Mouse (Mus musculus) CD4-positive, CD25-positive, alpha-beta regulatory T cell, adult 4 months (primary cell): Measurements from ENCODE around the gene Knstrn. TPM values are rescaled to one million over a fixed set of nuclear protein-coding genes. Genes with fewer than 3 reads are reported as not detected.

Source experiments
- ATAC-seq: one replicate; pipeline ENCODE4 v1.8.0; 2017
- polyA plus RNA-seq, 2 experiments: library from polyadenylated mRNA; unstranded; fragments of 100-300 nt; shearing (Covaris generic); gene quantifications; one replicate each; pipeline ENCODE4 v1.2.1; 2017

The Knstrn gene
- polyA plus RNA-seq, 2 experiments from 2014 or later, result 12.8 to 15.2 TPM

DNA sequence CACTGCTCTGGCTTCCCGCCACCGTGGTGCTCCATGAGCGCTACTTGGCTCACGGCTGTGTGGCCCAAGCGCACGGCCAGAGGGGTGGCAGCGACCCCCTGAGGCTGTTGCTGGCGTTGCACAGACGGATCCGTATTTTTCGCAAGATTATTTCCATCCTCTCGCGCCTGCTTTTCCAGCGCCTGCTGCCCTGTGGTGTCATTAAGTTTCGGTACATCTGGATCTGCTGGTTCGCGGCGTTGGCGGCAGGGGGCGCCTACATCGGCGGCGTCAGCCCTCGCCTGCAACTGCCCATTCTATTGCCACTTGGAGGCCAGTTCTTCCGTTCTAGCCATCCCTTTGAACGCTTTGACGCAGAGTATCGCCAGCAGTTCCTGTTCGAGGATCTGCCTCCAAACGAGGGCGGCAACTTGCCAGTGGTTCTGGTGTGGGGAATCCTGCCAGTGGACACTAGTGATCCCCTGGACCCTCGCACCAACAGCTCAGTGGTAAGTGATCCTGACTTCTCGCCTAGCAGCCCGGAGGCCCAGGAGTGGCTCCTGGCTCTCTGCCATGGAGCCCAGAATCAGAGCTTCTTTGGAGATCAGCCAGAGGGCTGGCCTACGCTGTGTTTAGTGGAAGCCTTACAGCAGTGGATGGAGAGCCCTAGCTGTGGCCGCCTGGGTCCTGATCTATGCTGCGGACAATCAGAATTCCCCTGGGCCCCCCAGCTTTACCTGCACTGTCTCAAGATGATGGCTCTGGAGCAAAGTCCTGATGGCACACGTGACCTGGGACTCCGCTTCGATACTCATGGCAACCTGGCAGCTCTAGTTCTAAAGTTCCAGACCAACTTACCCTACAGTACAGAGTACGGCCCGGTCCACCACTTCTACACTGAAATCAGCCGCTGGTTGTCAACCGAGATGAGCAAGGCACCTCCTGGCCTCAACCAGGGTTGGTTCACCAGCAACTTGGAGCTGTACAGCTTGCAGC lies 23.0 kb upstream of the Knstrn start:
- no peak for ATAC-seq

- no peak for ATAC-seq
Measured at GRCm38 (mm10) chr2:118791591-118792258, 22.1 kb upstream of the Knstrn start.

DNA sequence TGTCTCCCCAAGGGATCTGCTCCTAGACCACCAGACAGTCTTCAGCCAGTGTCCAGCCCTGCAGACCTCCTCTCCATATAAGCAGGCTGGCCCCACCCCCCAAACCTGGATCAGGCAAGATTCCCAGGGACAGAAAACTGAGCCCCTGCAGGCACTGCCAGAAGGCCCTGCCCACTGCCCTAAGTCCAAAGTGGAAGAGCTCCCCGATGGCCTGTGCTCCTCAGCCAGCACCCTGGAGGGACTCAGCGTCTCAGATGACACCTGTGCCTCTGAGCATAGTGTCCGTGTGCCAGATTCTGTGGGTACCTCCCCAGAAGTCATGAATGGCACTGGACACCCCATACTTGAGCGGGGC lies 21.6 kb upstream of the Knstrn start:
- no peak for ATAC-seq

- ATAC-seq, result no peak
Measured at GRCm38 (mm10) chr2:118793636-118794035, 20.2 kb upstream of the Knstrn start.

GRCm38 (mm10) chr2:118802542-118803118 lies 11.2 kb upstream of the Knstrn start:
- no peak for ATAC-seq

- ATAC-seq, result no peak
Measured at GRCm38 (mm10) chr2:118804474-118804873, 9.3 kb upstream of the Knstrn start.

GRCm38 (mm10) chr2:118805137-118805536 lies 8.7 kb upstream of the Knstrn start:
- no peak for ATAC-seq

GRCm38 (mm10) chr2:118805756-118806155 lies 8.0 kb upstream of the Knstrn start:
- ATAC-seq, result no peak

GRCm38 (mm10) chr2:118806860-118807259 lies 6.9 kb upstream of the Knstrn start:
- ATAC-seq, result no peak

GRCm38 (mm10) chr2:118810861-118811260 lies 2.9 kb upstream of the Knstrn start:
- ATAC-seq, result no peak

DNA sequence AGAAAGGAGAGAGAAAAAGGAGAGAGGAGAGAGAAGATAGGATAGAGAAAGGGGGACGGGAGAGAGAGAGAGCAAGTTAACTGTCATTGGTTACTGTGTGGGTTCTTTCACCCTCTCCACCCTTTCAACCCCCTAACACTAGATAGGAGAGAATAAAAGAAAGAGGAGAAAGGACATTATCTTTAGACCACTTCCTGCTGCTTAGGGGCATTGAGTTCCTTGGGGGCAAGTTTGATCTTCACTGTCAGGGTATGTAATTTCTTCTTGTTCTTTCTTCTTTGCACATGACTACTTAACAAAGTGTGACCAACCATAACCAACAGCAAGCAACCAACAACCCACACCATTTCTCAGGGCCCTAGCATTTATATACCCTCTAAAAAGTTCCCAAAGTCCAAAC lies 1.1 kb upstream of the Knstrn start:
- ATAC-seq, result no peak

- no peak for ATAC-seq
Measured at GRCm38 (mm10) chr2:118822800-118823199, 9.0 kb downstream of the Knstrn start.

DNA sequence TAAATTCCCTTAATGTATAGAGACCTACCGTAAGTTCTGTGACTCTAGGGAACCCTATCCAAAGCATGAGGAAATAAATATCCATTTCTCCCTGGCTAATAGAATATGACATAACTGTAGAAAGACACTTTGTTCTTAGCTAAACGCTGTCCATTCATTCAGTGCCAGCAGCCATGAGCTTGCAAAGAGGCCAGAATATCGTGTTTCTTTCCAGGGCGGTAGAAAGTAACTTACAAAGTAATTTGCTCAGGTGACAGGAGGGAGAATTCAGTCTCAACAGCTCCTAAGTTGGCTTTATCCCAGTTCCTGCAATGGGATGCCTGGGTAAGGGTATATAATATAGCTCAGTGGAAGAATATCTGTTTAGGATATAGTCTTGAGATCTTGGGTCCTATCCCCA lies 10.6 kb downstream of the Knstrn start:
- no peak for ATAC-seq

DNA sequence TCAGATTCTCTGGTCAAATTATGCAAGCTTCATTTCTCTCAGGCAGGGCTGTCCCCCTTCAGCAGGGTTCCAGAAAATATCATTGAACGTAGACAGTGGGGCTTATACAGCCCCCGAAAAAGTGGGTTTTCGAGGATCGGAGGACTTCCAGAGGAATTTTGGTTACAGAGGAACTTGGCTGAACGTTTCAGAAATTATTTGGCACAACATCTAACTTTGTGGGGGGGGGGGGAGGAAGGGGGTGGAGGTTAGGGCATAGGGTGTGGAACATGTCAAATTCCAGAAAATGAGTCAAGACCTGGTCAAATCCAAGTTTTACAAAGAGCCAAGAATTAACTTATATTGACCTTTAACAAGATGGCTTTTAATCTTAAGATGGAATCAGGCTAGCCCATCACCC lies 15.3 kb downstream of the Knstrn start:
- ATAC-seq, result no peak

GRCm38 (mm10) chr2:118834061-118834460 lies 20.3 kb downstream of the Knstrn start:
- ATAC-seq, result no peak

- ATAC-seq, result no peak
Measured at GRCm38 (mm10) chr2:118835115-118835514, 21.3 kb downstream of the Knstrn start.

DNA sequence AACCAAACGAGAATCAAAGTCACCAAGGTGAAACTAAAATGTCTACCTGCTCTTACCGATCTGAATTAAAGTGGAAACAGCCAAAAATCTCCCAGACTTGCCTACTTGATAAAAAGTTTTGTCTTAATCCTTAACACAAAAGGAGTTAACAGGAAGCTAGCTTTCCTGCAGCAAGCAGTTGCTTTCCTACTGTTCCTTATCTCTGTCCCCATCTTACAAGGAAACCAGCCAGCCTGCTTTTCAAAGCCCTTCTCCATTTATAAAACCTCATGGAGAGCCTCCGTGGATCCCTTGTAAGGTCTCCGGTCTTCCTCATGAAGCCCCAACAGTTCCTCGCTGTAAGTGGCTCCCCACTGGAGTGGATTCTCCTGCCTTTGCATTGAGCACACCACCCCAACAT lies 24.5 kb downstream of the Knstrn start:
- no peak for ATAC-seq

- no peak for ATAC-seq
Measured at GRCm38 (mm10) chr2:118841186-118841585, 27.4 kb downstream of the Knstrn start.

- ATAC-seq, result no peak
Measured at GRCm38 (mm10) chr2:118841774-118842173, 28.0 kb downstream of the Knstrn start.

- ATAC-seq, result no peak
Measured at GRCm38 (mm10) chr2:118844427-118844826, 30.6 kb downstream of the Knstrn start.

DNA sequence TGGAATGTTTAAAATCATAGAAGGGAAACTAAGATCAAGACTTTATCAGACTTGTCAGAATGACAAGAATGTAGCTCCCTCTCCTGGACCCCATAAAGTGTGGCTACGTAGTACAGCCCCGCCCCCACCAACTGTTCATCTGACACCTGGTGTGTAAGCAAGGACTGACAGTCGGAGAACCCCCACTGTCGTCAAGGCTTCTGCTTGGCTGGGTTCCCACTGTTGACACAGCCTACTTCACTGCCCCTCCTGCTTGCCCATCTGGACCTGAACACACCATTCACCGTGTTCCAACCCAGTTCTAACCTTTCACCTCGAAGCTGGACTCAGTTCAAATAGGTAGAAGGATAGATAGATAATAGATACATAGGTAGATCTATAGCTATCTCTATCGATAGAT lies 32.4 kb downstream of the Knstrn start:
- no peak for ATAC-seq

DNA sequence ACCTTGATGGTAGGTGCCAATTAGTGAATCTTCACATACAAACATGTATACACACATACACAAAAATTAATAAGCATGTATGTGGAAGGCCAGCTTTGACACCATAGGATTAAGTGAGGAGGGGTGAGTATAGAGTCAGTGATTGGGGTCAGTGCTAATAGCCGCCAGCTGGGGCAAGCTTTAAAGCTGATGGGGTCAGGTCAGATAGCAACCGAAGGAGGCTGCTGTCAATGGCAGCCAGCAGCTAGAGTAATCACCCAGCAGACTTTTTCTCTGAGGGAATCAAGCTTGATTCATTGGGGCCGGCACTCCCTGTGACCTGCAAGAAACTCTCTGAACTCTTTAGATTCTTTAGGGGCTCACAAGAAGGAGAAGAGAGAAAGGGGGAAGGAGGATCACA lies 38.0 kb downstream of the Knstrn start:
- ATAC-seq, result no peak

- ATAC-seq, result peak; percentile 100
Measured at GRCm38 (mm10) chr2:118861454-118862339, 47.9 kb downstream of the Knstrn start, which contains the start of gene Ivd. Gene Ivd, plus strand, starts transcription at chr2:118861954.
